Mouse (Mus musculus): Measurements from ENCODE around the gene Slc5a1. TPM values are rescaled to one million over a fixed set of nuclear protein-coding genes. Genes with fewer than 3 reads are reported as not detected.

Slc5a1 gene
- polyA plus RNA-seq, 1 experiment from 2014 or later = not detected

- no peaks in the 10 kb centered on the region for H3K36me3 ChIP-seq (ENCODE audit: inconsistent target)
- H3K4me3 ChIP-seq (ENCODE audit: inconsistent target) = no peak overlapping the region
- H3K27ac ChIP-seq = no peak overlapping the region
- WGBS (ENCODE audit: missing documents) = 75% methylated on average over 7 of the region's 7 CpGs
- no peaks in the 10 kb centered on the region for H3K79me2 ChIP-seq (ENCODE audit: inconsistent target)
These were observed 100.3 kb downstream of the Slc5a1 start for GRCm38 (mm10) chr5:33204284-33204683.

- 93% methylated on average over 7 of the region's 7 CpGs for WGBS (ENCODE audit: missing documents)
- Histone ChIP-seq H3K79me2 (ENCODE audit: inconsistent target) (no peaks in the 10 kb centered on the region), H3K36me3 (ENCODE audit: inconsistent target) (no peaks in the 10 kb centered on the region), H3K4me3 (ENCODE audit: inconsistent target) (no peak overlapping the region), H3K27ac (no peak overlapping the region)
These were observed 102.3 kb downstream of the Slc5a1 start for GRCm38 (mm10) chr5:33206328-33206727.

- H3K79me2 ChIP-seq (ENCODE audit: inconsistent target) = no peaks in the 10 kb centered on the region
- no peaks in the 10 kb centered on the region for H3K36me3 ChIP-seq (ENCODE audit: inconsistent target)
- H3K27ac ChIP-seq = no peak overlapping the region
- no peak overlapping the region for H3K4me3 ChIP-seq (ENCODE audit: inconsistent target)
- WGBS (ENCODE audit: missing documents) = 86% methylated on average over 9 of the region's 9 CpGs
These were observed 103.1 kb downstream of the Slc5a1 start for GRCm38 (mm10) chr5:33207136-33207535.

GRCm38 (mm10) chr5:33208533-33209245, 104.7 kb downstream of the Slc5a1 start:
- 86% methylated on average over 14 of the region's 14 CpGs for WGBS (ENCODE audit: missing documents)
- Histone ChIP-seq H3K27ac (no peak overlapping the region), H3K79me2 (ENCODE audit: inconsistent target) (no peaks in the 10 kb centered on the region), H3K36me3 (ENCODE audit: inconsistent target) (no peaks in the 10 kb centered on the region), H3K4me3 (ENCODE audit: inconsistent target) (no peak overlapping the region)

- WGBS (ENCODE audit: missing documents) = 66% methylated on average over 3 of the region's 3 CpGs
- Histone ChIP-seq H3K79me2 (ENCODE audit: inconsistent target) (no peaks in the 10 kb centered on the region), H3K27ac (no peak overlapping the region), H3K4me3 (ENCODE audit: inconsistent target) (no peak overlapping the region), H3K36me3 (ENCODE audit: inconsistent target) (no peaks in the 10 kb centered on the region)
These were observed 106.5 kb downstream of the Slc5a1 start for GRCm38 (mm10) chr5:33210515-33210914.

GRCm38 (mm10) chr5:33211254-33211653, 107.2 kb downstream of the Slc5a1 start:
- H3K27ac ChIP-seq = no peak overlapping the region
- H3K36me3 ChIP-seq (ENCODE audit: inconsistent target) = no peaks in the 10 kb centered on the region
- H3K4me3 ChIP-seq (ENCODE audit: inconsistent target) = no peak overlapping the region
- H3K79me2 ChIP-seq (ENCODE audit: inconsistent target) = no peaks in the 10 kb centered on the region
- WGBS (ENCODE audit: missing documents) = 90% methylated on average over 5 of the region's 5 CpGs

Other genes with a start within 250 kb of the Slc5a1 start
- gene Prr14l, start 250.0 kb upstream of the Slc5a1 start, polyA plus RNA-seq (2018) = 8.0 to 10.7 TPM (median 8.3 TPM) in 3 replicates
- 9.7 to 14.0 TPM (median 13.7 TPM) in 3 replicates for gene Depdc5, start 240.5 kb upstream of the Slc5a1 start, polyA plus RNA-seq (2018)
- 285 to 859 TPM (median 563 TPM) in 3 replicates for gene Ywhah, start 85.4 kb upstream of the Slc5a1 start, polyA plus RNA-seq (2018)
- gene Spon2, start 114.2 kb downstream of the Slc5a1 start, polyA plus RNA-seq (2018) = not detected in 3 replicates
- gene Ctbp1, start 170.8 kb downstream of the Slc5a1 start, polyA plus RNA-seq (2018) = 72.3 to 130 TPM (median 111 TPM) in 3 replicates
- 70.4 to 83.3 TPM (median 82.3 TPM) in 3 replicates for gene Maea, start 231.3 kb downstream of the Slc5a1 start, polyA plus RNA-seq (2018)

Data from macrophage (primary cell).